Mouse (Mus musculus) ES-E14 (cell line): ENCODE measurements around the gene Gm10190. TPM values are rescaled to one million over a fixed set of nuclear protein-coding genes. Genes with fewer than 3 reads are reported as not detected.

Experiments used
- DNase-seq: peaks from one replicate; pipeline ENCODE4 v3.0.0-alpha.2; 2013; ENCODE audit warnings: low read depth, low spot score
- H3K27ac ChIP-seq: 2 replicates; pipeline ENCODE4 v1.5.1; 2012; ENCODE audit warnings: low read depth, mild to moderate bottlenecking, low read length, moderate library complexity, mixed read lengths; ENCODE audit not compliant: poor library complexity, insufficient read depth, severe bottlenecking
- H3K36me3 ChIP-seq: 2 replicates; pipeline ENCODE4 v1.6.1; 2012; ENCODE audit warnings: mild to moderate bottlenecking, low read length, moderate library complexity, mixed read lengths; ENCODE audit not compliant: control insufficient read depth, poor library complexity, insufficient read depth, severe bottlenecking
- H3K4me1 ChIP-seq, 2 experiments: fragments of 150-350 bp in 1 of 2; sonication (generic) in 1 of 2; 2 replicates each; pipeline ENCODE4 v1.6.1; 2012; ENCODE audit warnings: low read length in 2 of 2, mild to moderate bottlenecking in 1 of 2, mixed read lengths in 1 of 2; ENCODE audit not compliant: control insufficient read depth in 2 of 2, insufficient read depth in 2 of 2, poor library complexity in 1 of 2
- H3K4me3 ChIP-seq, 2 experiments: fragments of 150-350 bp in 1 of 2; sonication (generic) in 1 of 2; 2 replicates each; pipeline ENCODE4 v1.5.1; 2012; ENCODE audit warnings: low read length in 2 of 2, low read depth in 1 of 2, mild to moderate bottlenecking in 1 of 2, mixed read lengths in 1 of 2; ENCODE audit not compliant: insufficient read depth in 1 of 2, poor library complexity in 1 of 2, severe bottlenecking in 1 of 2
- H3K9ac ChIP-seq: 2 replicates; pipeline ENCODE4 v1.6.1; 2012; ENCODE audit warnings: low read depth, mild to moderate bottlenecking, low read length, mixed read lengths; ENCODE audit not compliant: poor library complexity, insufficient read depth, severe bottlenecking
- H3K9me3 ChIP-seq: fragments of 150-350 bp; sonication (generic); 2 replicates; pipeline ENCODE4 v1.6.1; 2012; ENCODE audit warnings: low read depth, mild to moderate bottlenecking, low read length; ENCODE audit not compliant: control insufficient read depth, insufficient read depth
- CHD2 ChIP-seq: IDR thresholded peaks from 2 replicates; pipeline ENCODE4 v1.6.1; 2014; ENCODE audit warnings: mild to moderate bottlenecking, low read depth, low read length, inconsistent platforms
- HCFC1 ChIP-seq: IDR thresholded peaks from 2 replicates; pipeline ENCODE4 v1.6.1; 2012; ENCODE audit warnings: low read length, inconsistent platforms, borderline replicate concordance; ENCODE audit not compliant: insufficient read depth
- MAFK ChIP-seq: IDR thresholded peaks from 2 replicates; pipeline ENCODE4 v1.6.1; 2014; ENCODE audit warnings: mild to moderate bottlenecking, low read depth, low read length, inconsistent platforms; ENCODE audit not compliant: insufficient read depth
- ZC3H11A ChIP-seq: IDR thresholded peaks from 2 replicates; pipeline ENCODE4 v1.6.1; 2012; ENCODE audit warnings: low read depth, mild to moderate bottlenecking, inconsistent platforms, low read length, borderline replicate concordance
- ZNF384 ChIP-seq: IDR thresholded peaks from 2 replicates; pipeline ENCODE4 v1.6.1; 2012; ENCODE audit warnings: low read depth, low read length, inconsistent platforms
- in situ Hi-C, 2 experiments: fragments of 600-800 bp; cut with MboI; formaldehyde crosslinking; loops; one replicate each; pipeline ENCODE4 v1.15.1; 2025; ENCODE audit warnings: low sequenced_read_pairs in 2 of 2, inconsistent platforms in 1 of 2; ENCODE audit not compliant: unreplicated experiment in 2 of 2
- total RNA-seq: library from RNA; depleted of rRNA; stranded (reverse); fragments of 300-350 nt; gene quantifications from 2 replicates; pipeline ENCODE4 v1.2.3, GENCODE M21; 2012; rRNA removed

The Gm10190 gene
- total RNA-seq, 1 experiment = not detected

DNA sequence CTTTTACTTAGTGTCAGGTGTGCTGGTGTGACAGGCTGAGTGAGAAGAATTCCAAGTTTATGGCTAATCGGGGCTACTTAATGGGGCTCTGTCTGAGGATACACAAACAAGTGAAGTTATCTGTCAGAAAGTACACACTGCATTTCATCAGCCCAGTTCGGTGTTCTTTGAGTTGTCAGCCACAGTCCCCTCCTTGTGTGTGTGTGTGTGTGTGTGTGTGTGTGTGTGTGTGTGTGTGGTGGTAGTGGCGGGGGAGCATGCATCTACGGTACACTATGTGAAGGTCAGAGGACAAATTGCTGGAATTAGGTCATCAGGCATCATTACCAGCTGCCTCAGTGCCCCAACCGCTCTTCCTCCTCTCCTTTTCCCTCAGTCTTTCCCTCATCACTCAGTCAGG is 47.9 kb downstream of the Gm10190 start:
- TF ChIP-seq ZC3H11A = no peak
- no peak for TF ChIP-seq ZNF384
- no peak for TF ChIP-seq HCFC1
- TF ChIP-seq CHD2 = no peak
- TF ChIP-seq MAFK = no peak

DNA sequence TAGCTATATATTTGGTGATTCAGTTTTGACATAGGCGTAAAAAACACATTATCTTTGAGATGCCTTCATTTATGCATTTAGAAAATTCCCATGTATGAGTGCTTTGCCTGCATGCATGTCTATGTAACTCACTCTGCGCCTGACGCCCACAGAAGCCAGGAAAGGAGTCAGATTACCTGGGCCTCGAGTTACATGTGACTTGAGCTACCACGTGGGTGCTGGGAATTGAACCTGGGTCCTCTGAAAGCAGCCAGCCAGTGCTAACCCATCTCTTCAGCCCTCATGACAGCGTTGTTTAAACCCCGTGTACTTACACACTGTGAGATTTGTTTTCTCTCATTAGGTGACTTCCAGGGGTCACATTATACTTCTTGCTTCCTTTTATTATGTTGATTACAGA is 48.8 kb downstream of the Gm10190 start:
- no peaks in the 10 kb centered on the region for H3K4me1 ChIP-seq
- no peaks in the 10 kb centered on the region for H3K36me3 ChIP-seq
- in situ Hi-C loops = no loop called here
- H3K27ac ChIP-seq = no peak overlapping the region
- no peak for DNase-seq
- no peak for TF ChIP-seq MAFK
- no peak for TF ChIP-seq HCFC1
- no peak for TF ChIP-seq CHD2
- no peak for TF ChIP-seq ZC3H11A
- TF ChIP-seq ZNF384 = no peak
- no peak overlapping the region for H3K4me3 ChIP-seq
- H3K9me3 ChIP-seq = no peaks in the 10 kb centered on the region
- no peak overlapping the region for H3K9ac ChIP-seq

More for the DNA sequence above, 47.9 kb downstream of the Gm10190 start:
- H3K36me3 ChIP-seq = no peaks in the 10 kb centered on the region
- DNase-seq = no peak
- H3K9me3 ChIP-seq = no peaks in the 10 kb centered on the region
- H3K9ac ChIP-seq = no peak overlapping the region
- no peaks in the 10 kb centered on the region for H3K4me1 ChIP-seq
- no peak overlapping the region for H3K4me3 ChIP-seq
- H3K27ac ChIP-seq = no peak overlapping the region
- in situ Hi-C loops = no loop called here

DNA sequence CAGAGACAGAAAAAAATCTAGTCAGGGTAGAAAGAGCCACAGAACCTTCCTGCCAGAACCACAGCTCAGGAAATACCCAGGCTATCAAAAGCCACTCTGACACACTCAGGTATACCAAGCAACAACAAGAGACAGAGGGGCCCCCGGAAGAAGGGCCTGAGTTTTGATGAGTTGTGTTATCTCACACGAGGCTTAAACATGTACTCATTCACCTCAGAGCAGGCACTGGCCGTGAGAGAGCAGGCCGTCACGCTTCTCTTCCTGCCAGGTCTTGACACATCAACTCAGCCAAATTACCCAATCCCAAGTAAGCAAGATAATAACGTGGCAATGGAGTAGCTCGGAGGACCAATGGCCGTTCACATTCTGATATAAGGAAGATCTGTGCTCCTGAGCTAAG is 49.7 kb downstream of the Gm10190 start:
- Histone ChIP-seq H3K36me3 (no peaks in the 10 kb centered on the region), H3K4me3 (no peak overlapping the region), H3K4me1 (no peaks in the 10 kb centered on the region), H3K9ac (no peak overlapping the region), H3K27ac (no peak overlapping the region), H3K9me3 (no peaks in the 10 kb centered on the region)
- in situ Hi-C loops = no loop called here
- TF ChIP-seq ZC3H11A = no peak
- no peak for TF ChIP-seq ZNF384
- TF ChIP-seq HCFC1 = no peak
- no peak for TF ChIP-seq CHD2
- no peak for TF ChIP-seq MAFK
- DNase-seq = no peak

Other genes starting within 250 kb of the Gm10190 start
- 4.0 and 5.3 TPM in 2 replicates for gene Galm, start 246.1 kb downstream of the Gm10190 start, total RNA-seq
- 314 and 361 TPM in 2 replicates for gene Srsf7, start 166.2 kb downstream of the Gm10190 start, total RNA-seq
- 0.09 TPM in 1 of 2 replicates, not detected in the other for gene Ttc39d, start 166.1 kb downstream of the Gm10190 start, total RNA-seq
- 28.4 and 45.4 TPM in 2 replicates for gene Gemin6, start 149.1 kb downstream of the Gm10190 start, total RNA-seq
- 9.0 and 10.7 TPM in 2 replicates for gene Morn2, start 83.3 kb downstream of the Gm10190 start, total RNA-seq
- 13.9 and 15.2 TPM in 2 replicates for gene Dhx57, start 83.1 kb downstream of the Gm10190 start, total RNA-seq
- 0.48 and 0.98 TPM in 2 replicates for gene Arhgef33, start 66.1 kb downstream of the Gm10190 start, total RNA-seq
- gene Sos1, start 106.9 kb upstream of the Gm10190 start, total RNA-seq = 9.0 and 10.9 TPM in 2 replicates
- gene Cdkl4, start 204.3 kb upstream of the Gm10190 start, total RNA-seq = 0.49 and 0.85 TPM in 2 replicates